Mouse (Mus musculus): ENCODE results near the gene Scaper.

GRCm38 (mm10) chr9:55543336-55543702 lies 394.6 kb downstream of the Scaper start:
- TF ChIP-seq POLR2A (IDR thresholded peaks at IDR 0.05; ENCODE audit: extremely low read depth, insufficient read depth, low read length) (no peak), CTCF (IDR thresholded peaks at IDR 0.05; ENCODE audit: extremely low read depth, insufficient read depth, low read length) (no peak)
